Mouse (Mus musculus): ENCODE measurements around the gene Psmd14. TPM values are rescaled to one million over a fixed set of nuclear protein-coding genes. Genes with fewer than 3 reads are reported as not detected.
A peak's percentile ranks its signal among the peaks of the same experiment; 100 is the strongest.

The Psmd14 gene
- total RNA-seq, 2 experiments from 2014 or later, result 55.6 to 55.9 TPM

DNA sequence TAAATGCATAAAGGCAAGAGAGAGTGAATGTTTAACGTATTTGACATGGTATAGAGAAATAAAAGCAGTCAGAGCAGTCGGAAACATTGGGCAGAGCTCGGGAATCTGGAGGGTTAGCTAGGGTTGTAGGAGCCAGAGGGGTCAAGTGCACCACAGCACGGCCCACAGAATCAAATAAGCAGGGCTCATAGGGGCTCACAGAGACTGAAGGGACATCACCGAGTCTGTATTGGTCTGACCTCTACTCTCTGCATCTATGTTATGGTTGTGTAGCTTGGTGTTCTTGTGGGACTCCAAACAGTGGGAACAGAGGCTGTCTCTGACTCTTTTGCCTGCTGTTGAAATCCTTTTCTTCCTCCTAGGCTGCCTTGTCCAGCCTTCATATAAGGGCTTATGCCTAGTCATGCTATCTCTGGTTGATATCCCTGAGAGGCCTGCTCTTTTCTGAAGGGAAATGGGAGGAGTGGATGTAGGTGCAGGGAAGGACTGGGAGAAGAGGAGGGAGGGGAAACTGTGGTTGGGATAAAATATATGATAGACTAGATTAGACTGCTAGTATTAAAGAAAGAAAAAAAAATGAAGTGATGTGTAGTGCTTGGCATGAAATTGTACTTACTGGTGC lies 47.9 kb downstream of the Psmd14 start:
- intact Hi-C loops (cut with DNase I), result no loop called here
- no peak for DNase-seq

DNA sequence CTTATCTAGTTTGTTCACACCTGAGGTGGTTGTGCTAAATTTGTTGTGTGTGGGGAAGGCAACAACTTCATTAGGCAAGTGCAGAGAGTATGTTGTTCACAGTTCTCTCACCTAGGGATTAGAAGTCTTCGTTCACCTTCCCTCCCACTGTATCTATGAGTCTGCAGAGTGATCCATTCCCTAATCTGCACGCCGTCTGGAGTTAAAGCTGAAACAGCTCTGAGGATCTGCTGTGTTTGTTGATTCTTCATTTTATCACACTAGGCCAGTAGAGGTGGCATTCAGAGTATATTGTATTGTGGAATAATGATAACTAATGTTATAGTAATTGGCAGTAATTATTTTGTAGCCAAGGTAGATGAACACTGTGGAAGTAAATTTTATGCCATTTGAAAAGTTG lies 48.5 kb downstream of the Psmd14 start:
- intact Hi-C loops (cut with DNase I), result no loop called here
- no peak for DNase-seq

DNA sequence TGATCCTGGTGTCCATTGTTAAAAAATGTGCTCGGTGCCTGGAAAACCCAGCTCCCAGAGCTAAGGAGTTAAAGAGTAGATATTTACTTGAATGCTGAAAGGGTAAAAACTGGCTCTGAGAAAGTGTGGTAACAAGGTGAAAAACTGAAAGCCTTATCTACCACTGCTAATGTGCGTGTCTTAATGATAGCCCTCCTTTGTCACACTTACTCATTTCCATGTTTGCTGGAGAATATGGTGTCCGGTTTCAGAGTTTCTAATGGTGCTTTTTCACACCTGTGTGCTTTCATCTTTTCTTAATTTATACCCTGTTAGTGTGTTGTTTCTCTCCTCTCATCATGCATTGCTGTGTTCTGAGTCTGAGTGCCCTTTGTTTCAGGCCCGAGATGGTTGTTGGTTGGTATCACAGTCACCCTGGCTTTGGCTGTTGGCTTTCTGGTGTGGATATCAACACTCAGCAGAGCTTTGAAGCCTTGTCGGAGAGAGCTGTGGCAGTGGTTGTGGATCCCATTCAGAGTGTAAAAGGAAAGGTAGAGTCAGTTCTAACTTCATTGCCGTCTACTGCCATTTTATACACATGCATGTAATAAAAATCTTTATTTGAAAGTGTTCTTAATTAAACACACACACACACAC lies 53.1 kb downstream of the Psmd14 start:
- intact Hi-C loops (cut with DNase I), result no loop called here
- no peak for DNase-seq

GRCm38 (mm10) chr2:61765526-61765925 lies 54.0 kb downstream of the Psmd14 start:
- intact Hi-C loops (cut with DNase I), result no loop called here
- DNase-seq, result no peak

- no peak for DNase-seq
- intact Hi-C loops (cut with DNase I), result no loop called here
Measured at GRCm38 (mm10) chr2:61780794-61781193, 69.3 kb downstream of the Psmd14 start.

GRCm38 (mm10) chr2:61794960-61795359 lies 83.5 kb downstream of the Psmd14 start:
- intact Hi-C loops (cut with DNase I), result no loop called here

DNA sequence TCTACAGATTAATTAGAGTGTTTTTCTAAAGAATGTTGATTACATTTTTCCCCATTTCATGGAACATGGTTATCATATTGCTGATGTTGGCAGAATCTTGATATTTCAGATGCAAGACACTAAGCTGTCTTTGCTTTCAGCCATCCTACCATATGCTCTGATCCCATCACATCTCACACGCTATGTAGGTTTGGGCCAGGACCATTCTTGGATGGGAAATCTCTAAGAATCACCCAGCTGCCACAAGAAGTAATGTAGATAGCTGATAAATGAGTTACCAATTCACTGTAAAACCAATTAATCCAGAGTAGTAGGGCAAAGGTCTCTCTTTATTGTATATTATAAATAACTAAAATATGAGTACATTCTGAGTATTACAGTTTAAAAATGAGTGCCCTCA lies 86.6 kb downstream of the Psmd14 start:
- DNase-seq, result no peak
- intact Hi-C loops (cut with DNase I), result no loop called here

More at GRCm38 (mm10) chr2:61794960-61795359, 83.5 kb downstream of the Psmd14 start:
- no peak for DNase-seq

DNA sequence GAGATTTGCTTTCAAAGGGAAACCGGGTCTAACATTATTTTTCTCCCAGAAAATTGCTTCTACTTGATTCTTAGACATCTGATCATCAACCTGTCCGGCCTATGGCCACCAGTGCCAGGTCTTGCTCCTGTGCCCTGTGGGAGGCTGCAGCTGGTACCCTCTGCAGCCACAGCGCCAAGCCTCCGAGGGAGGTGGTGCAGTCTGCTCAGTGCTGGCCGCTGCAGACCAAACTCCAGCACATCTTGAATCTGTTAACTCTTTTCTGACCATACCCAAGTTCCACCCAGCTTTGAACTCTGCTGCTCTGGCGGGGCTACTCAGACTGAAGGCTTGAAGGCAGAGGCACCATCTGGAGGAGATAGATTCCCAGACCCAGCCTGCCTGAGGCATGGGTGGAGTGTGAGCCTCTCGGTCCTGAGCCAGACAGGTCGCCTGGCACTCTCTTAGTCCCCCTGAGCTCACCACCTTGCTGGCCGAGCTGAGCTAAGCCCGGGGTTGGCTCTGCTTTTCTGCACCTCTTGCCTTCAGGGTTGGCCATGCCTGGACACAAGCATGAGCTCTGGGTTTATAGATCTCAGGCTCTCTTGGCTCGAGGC lies 91.3 kb downstream of the Psmd14 start, which contains the start of gene Tbr1:
Gene Tbr1 (plus strand): TSS at position 275 of the 596 bp plus-strand sequence.
- no peak for DNase-seq
- intact Hi-C loops (cut with DNase I), result no loop called here

- intact Hi-C loops (cut with DNase I), result no loop called here
Measured at GRCm38 (mm10) chr2:61803443-61804367, 92.2 kb downstream of the Psmd14 start.

GRCm38 (mm10) chr2:61804382-61804840 lies 92.9 kb downstream of the Psmd14 start:
- DNase-seq, result peak in 1 of 2 experiments; percentile 9

More at GRCm38 (mm10) chr2:61803443-61804367, 92.2 kb downstream of the Psmd14 start:
- DNase-seq, result peak in 1 of 2 experiments; percentile 3

GRCm38 (mm10) chr2:61804841-61805540 lies 93.5 kb downstream of the Psmd14 start:
- intact Hi-C loops (cut with DNase I), result no loop called here
- peak; percentile 3 to 12 for DNase-seq

More at GRCm38 (mm10) chr2:61804382-61804840, 92.9 kb downstream of the Psmd14 start:
- intact Hi-C loops (cut with DNase I), result no loop called here

- DNase-seq, result peak; percentile 14 to 29
- intact Hi-C loops (cut with DNase I), result no loop called here
Measured at GRCm38 (mm10) chr2:61805541-61806345, 94.2 kb downstream of the Psmd14 start.

DNA sequence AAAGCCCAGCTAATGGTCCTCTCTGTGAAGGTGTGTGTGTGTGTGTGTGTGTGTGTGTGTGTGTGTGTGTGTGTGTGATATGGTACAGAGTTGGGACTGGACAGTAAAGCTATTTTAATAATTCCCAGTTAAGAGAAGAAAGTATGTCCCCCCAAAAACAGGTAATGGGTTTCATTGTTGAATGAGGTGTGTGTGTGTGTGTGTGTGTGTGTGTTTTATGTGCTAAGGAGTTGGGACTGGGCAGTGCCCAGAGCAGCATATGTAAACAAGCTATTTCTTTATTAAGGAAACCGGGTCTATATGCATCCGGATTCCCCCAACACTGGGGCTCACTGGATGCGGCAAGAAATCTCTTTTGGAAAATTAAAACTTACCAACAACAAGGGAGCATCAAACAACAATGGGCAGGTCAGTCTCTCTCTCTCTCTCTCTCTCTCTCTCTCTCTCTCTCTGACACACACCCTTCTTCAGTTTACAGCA lies 94.9 kb downstream of the Psmd14 start:
- intact Hi-C loops (cut with DNase I), result no loop called here
- DNase-seq, result no peak

DNA sequence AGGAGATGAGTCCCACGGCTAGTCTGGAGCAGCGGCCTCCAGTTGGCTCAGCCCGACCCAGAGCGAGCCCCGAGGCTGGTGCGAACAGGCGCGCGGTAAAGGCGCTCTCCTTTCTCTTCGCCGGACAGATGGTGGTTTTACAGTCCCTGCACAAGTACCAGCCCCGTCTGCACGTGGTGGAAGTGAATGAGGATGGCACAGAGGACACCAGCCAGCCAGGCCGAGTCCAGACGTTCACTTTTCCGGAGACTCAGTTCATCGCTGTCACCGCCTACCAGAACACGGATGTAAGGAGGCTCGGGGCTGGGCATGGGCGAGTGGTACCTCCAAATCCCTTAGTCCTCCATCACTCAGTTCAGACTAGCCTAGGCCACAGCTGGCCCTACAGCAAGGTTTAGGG lies 95.7 kb downstream of the Psmd14 start:
- DNase-seq, result peak; percentile 9 to 32
- intact Hi-C loops (cut with DNase I), result no loop called here

DNA sequence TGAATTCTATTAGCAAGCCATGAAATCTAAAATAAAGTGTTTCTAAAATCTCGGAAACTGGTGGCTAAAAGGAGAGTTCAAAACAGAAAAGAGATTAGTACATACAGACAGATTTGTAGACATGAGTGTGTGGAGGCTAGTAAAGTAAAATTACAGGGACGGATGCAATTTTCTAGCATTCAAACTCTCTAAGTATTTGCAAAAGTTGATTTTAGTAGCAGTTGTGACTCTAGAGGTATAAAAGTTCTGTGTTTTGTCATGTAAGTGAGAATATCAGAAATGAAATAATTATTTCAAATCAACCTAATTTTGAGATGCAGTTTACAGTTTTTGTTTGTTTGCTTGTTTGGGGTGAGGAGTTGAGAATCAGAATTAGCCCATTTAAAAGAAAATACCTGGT lies 96.3 kb downstream of the Psmd14 start:
- no peak for DNase-seq
- intact Hi-C loops (cut with DNase I), result no loop called here

- intact Hi-C loops (cut with DNase I), result no loop called here
- DNase-seq, result peak; percentile 4 to 13
Measured at GRCm38 (mm10) chr2:61808776-61809175, 97.3 kb downstream of the Psmd14 start.

GRCm38 (mm10) chr2:61809381-61809780 lies 97.9 kb downstream of the Psmd14 start:
- intact Hi-C loops (cut with DNase I), result no loop called here
- DNase-seq, result no peak

DNA sequence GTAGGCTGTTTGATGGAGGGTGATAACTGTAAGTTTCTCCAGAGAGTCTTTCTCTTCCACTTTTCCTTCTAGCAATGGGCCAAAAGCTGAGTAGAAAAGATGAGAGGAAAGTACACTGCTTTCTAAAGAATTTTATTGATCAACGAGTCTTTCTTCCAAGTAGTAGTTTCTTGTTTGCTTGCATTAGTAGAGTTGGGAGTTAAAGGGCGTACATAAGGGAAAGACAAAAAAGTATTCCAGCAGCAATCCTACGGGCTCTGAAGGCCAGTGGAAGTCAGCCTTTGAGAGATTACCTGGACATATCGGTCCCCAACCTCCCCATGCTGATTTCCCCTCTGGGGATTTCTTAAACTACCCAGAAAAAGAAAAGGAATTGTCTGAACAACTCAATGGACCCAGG lies 99.3 kb downstream of the Psmd14 start:
- DNase-seq, result no peak
- intact Hi-C loops (cut with DNase I), result loop anchor here (5.0 kb wide), 2 partner anchors 98 to 153 kb away; partner anchors contain the start of gene Psmd14

DNA sequence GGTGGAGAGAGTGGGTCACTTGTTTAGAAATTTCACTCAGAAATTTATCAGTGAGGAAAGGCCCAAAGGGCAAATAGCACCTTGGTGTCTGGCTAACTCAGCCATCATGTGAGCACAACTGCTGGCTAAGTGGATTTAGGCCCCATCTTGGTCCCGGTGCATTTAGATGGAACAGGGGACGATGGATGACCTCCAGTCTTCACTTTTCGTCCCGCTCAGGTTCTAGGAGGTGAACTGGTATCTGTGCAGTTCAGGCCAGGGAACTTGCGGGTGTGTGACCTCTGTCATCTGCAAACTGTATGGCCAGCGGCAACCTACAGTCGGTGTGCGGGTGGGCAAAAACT lies 99.6 kb downstream of the Psmd14 start:
- intact Hi-C loops (cut with DNase I), result loop anchor here (5.0 kb wide), 2 partner anchors 99 to 154 kb away; partner anchors contain the start of gene Psmd14

More for the DNA sequence above, 99.6 kb downstream of the Psmd14 start:
- peak in 1 of 2 experiments; percentile 3 for DNase-seq
